Mouse (Mus musculus) WW6 (cell line): ENCODE results near the gene Rab44.
A peak's percentile ranks its signal among the peaks of the same experiment; 100 is the strongest.

Experiments
- DNase-seq: peaks from one replicate; pipeline ENCODE4 v3.0.0-alpha.2; 2013; ENCODE audit warnings: low read depth, low spot score

Gene Rab44

GRCm38 (mm10) chr17:29126561-29126960 lies 12.6 kb downstream of the Rab44 start:
- DNase-seq: no peak

GRCm38 (mm10) chr17:29129341-29129740 lies 15.4 kb downstream of the Rab44 start:
- no peak for DNase-seq

GRCm38 (mm10) chr17:29135066-29135465 lies 21.1 kb downstream of the Rab44 start:
- no peak for DNase-seq

- no peak for DNase-seq
These were observed 22.3 kb downstream of the Rab44 start for GRCm38 (mm10) chr17:29136236-29136635.

- no peak for DNase-seq
These were observed 24.0 kb downstream of the Rab44 start for GRCm38 (mm10) chr17:29137906-29138305.

GRCm38 (mm10) chr17:29141577-29141976 lies 27.6 kb downstream of the Rab44 start:
- no peak for DNase-seq

GRCm38 (mm10) chr17:29143266-29143665 lies 29.3 kb downstream of the Rab44 start:
- no peak for DNase-seq

- no peak for DNase-seq
These were observed 31.2 kb downstream of the Rab44 start for GRCm38 (mm10) chr17:29145101-29145500.

- DNase-seq: no peak
These were observed 33.3 kb downstream of the Rab44 start for GRCm38 (mm10) chr17:29147273-29147672.

- DNase-seq: no peak
These were observed 33.8 kb downstream of the Rab44 start for GRCm38 (mm10) chr17:29147773-29148172.

GRCm38 (mm10) chr17:29149766-29150165 lies 35.8 kb downstream of the Rab44 start:
- no peak for DNase-seq

GRCm38 (mm10) chr17:29152547-29152946 lies 38.6 kb downstream of the Rab44 start:
- DNase-seq: no peak

GRCm38 (mm10) chr17:29154247-29154646 lies 40.3 kb downstream of the Rab44 start:
- no peak for DNase-seq

GRCm38 (mm10) chr17:29155355-29156135 lies 41.6 kb downstream of the Rab44 start:
- no peak for DNase-seq

GRCm38 (mm10) chr17:29156396-29156795 lies 42.5 kb downstream of the Rab44 start:
- no peak for DNase-seq

GRCm38 (mm10) chr17:29156866-29157265 lies 42.9 kb downstream of the Rab44 start:
- no peak for DNase-seq

GRCm38 (mm10) chr17:29158899-29159298 lies 45.0 kb downstream of the Rab44 start:
- DNase-seq: no peak

- no peak for DNase-seq
These were observed 45.4 kb downstream of the Rab44 start for GRCm38 (mm10) chr17:29159320-29159719.

- peak; percentile 70 for DNase-seq
These were observed 46.0 kb downstream of the Rab44 start for GRCm38 (mm10) chr17:29159743-29160455.

- no peak for DNase-seq
These were observed 48.4 kb downstream of the Rab44 start for GRCm38 (mm10) chr17:29162334-29162733.

GRCm38 (mm10) chr17:29164469-29165111 lies 50.6 kb downstream of the Rab44 start:
- DNase-seq: no peak

- DNase-seq: no peak
These were observed 51.5 kb downstream of the Rab44 start for GRCm38 (mm10) chr17:29165452-29165851.
